Mouse (Mus musculus) limb, embryonic 15.5 days (tissue): ENCODE results near the gene Rcor1. TPM values are rescaled to one million over a fixed set of nuclear protein-coding genes. Genes with fewer than 3 reads are reported as not detected.
A peak's percentile ranks its signal among the peaks of the same experiment; 100 is the strongest.

Source experiments
- ATAC-seq: fragments of 200-750 bp; cut with Nextera tagmentation; 2 replicates; pipeline ENCODE4 v1.8.0; 2017; ENCODE audit warnings: low read depth, moderate TSS enrichment; ENCODE audit not compliant: insufficient number of reproducible peaks, low FRiP score, low TSS enrichment
- H3K27ac ChIP-seq: fragments of 300-500 bp; sonication (generic); 2 replicates; pipeline ENCODE4 v1.5.1; 2015; ENCODE audit warnings: moderate library complexity, mild to moderate bottlenecking, inconsistent platforms
- H3K27me3 ChIP-seq: fragments of 300-500 bp; sonication (generic); 2 replicates; pipeline ENCODE4 v1.6.1; 2015; ENCODE audit warnings: inconsistent platforms
- H3K36me3 ChIP-seq: fragments of 300-500 bp; sonication (generic); 2 replicates; pipeline ENCODE4 v1.6.1; 2015; ENCODE audit warnings: inconsistent platforms
- H3K4me1 ChIP-seq: fragments of 300-500 bp; sonication (generic); 2 replicates; pipeline ENCODE4 v1.6.1; 2015; ENCODE audit warnings: inconsistent platforms
- H3K4me2 ChIP-seq: fragments of 300-500 bp; sonication (generic); 2 replicates; pipeline ENCODE4 v1.6.1; 2015; ENCODE audit warnings: mild to moderate bottlenecking, inconsistent platforms
- H3K4me3 ChIP-seq: fragments of 300-500 bp; sonication (generic); 2 replicates; pipeline ENCODE4 v1.5.1; 2015; ENCODE audit warnings: mild to moderate bottlenecking, inconsistent platforms
- H3K9ac ChIP-seq: fragments of 300-500 bp; sonication (generic); 2 replicates; pipeline ENCODE4 v1.6.1; 2015; ENCODE audit warnings: inconsistent platforms
- H3K9me3 ChIP-seq: fragments of 300-500 bp; sonication (generic); 2 replicates; pipeline ENCODE4 v1.6.1; 2016; ENCODE audit warnings: inconsistent platforms
- WGBS: fragments of 180-500 bp; shearing (Covaris S2); methylation state at CpG from one replicate; pipeline ENCODE4 v1.1.7; 2015; 5-methylcytosine and 5-hydroxymethylcytosine counted together
- polyA plus RNA-seq: library from polyadenylated mRNA; unstranded; fragments of >200 nt; fragmentation: Nextera tagmentation; extraction: Ambion mirVana; gene quantifications from 2 replicates; pipeline ENCODE4 v1.2.1, GENCODE M21; 2015

Rcor1 gene
- polyA plus RNA-seq, 1 experiment from 2014 or later: 13.5 TPM

DNA sequence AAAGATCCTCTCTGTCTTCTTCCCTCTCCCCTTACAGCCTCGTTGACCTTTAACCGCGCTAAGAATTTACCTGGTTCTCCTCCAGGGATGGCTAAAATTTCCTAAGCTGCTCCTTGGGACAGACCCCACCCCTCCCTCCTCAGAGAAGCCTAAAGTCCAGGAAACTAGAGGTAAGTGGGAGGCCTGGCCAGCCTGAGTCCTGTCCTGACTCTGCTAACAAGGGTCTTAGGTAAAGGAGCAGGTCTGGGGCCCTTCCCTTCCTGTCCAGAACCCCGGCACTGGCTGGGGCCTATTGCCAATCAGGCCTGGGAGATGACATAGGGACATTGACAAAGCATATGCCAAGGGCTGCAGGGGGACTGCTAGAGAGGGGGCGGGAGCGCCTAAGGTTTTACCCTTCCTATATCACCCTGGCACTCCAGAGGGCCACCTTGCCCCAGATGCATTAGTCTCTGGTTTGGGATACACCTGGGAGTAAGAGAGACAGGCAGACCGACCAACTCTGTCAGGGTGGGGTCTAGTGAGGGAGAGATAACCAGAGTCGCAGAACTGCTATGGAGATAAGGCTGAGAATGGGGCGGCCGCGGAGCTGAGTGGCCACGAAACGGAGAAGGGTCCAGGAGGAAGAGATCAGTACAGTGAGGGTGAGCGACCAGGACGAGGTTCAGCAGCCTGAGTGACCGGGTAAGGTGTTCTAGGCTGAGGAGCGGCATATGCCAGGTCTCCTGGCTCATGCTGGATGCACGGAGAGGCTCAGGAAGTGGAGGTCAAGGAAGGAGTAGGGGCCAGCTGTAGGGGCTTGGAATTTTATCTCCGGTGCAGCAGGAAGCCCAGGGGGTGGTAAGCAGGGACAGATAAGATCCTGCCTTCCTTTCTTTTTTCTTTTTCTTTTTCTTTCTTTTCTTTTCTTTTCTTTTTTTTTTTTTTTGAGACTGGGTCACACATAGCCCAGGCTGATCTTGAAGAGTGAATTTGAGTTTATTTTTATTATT is 10.7 kb upstream of the Rcor1 start:
- no peaks in the 10 kb centered on the region for H3K9me3 ChIP-seq
- WGBS: 61% methylated on average over 19 of the region's 19 CpGs
- no peak overlapping the region for H3K27ac ChIP-seq
- H3K27me3 ChIP-seq: no peaks in the 10 kb centered on the region
- H3K36me3 ChIP-seq: no peaks in the 10 kb centered on the region
- no peak overlapping the region for H3K4me2 ChIP-seq
- no peak overlapping the region for H3K9ac ChIP-seq
- ATAC-seq: no peak
- H3K4me1 ChIP-seq: no peaks in the 10 kb centered on the region
- no peak overlapping the region for H3K4me3 ChIP-seq

DNA sequence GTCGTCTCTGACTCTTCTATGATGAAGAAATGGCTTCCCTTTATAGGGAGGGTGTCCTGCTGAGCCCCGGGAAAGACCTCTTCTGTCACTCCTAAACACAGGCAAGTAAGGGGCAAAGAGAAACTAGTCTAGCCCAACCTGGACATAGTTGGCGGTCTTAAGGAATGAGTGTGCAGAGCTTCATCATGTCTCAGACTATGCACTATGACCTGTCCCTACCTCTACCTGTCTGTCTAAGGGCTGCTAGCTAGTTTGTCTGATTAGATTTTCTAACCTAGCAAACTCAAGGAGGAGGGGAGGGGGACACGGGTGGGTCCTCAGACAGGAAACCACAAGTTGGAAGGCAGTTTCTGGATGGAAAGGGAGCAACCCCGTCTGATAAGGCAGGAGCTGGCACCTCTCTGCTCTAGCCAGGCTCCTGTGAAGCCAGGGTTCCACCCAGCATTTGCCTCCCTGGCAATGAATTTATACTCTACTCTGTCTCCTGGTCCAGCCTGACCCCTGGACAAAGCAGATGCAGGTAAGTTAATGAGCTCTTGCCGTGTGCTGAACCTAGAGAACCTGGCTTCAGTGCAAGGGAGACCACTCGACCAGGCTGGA is 9.8 kb upstream of the Rcor1 start:
- no peak for ATAC-seq
- Histone ChIP-seq H3K9me3 (no peaks in the 10 kb centered on the region), H3K4me3 (no peak overlapping the region), H3K27me3 (no peaks in the 10 kb centered on the region), H3K27ac (no peak overlapping the region), H3K9ac (no peak overlapping the region), H3K4me1 (no peaks in the 10 kb centered on the region), H3K36me3 (no peaks in the 10 kb centered on the region), H3K4me2 (no peak overlapping the region)
- 59% methylated on average over 7 of the region's 7 CpGs for WGBS

- Histone ChIP-seq H3K4me2 (no peak overlapping the region), H3K27ac (no peak overlapping the region), H3K27me3 (no peaks in the 10 kb centered on the region), H3K9me3 (no peaks in the 10 kb centered on the region), H3K9ac (no peak overlapping the region), H3K36me3 (no peaks in the 10 kb centered on the region), H3K4me3 (no peak overlapping the region), H3K4me1 (peaks cover 13% of the 10 kb centered on the region)
- ATAC-seq: no peak
- 78% methylated on average over 5 of the region's 5 CpGs for WGBS
Observed at GRCm38 (mm10) chr12:111032839-111033238, 6.3 kb upstream of the Rcor1 start.

GRCm38 (mm10) chr12:111035182-111035824 is 3.8 kb upstream of the Rcor1 start:
- H3K4me1 ChIP-seq: peaks cover 18% of the 10 kb centered on the region
- no peak overlapping the region for H3K4me3 ChIP-seq
- no peaks in the 10 kb centered on the region for H3K27me3 ChIP-seq
- H3K27ac ChIP-seq: no peak overlapping the region
- no peak for ATAC-seq
- H3K4me2 ChIP-seq: no peak overlapping the region
- 61% methylated on average over 12 of the region's 12 CpGs for WGBS
- no peaks in the 10 kb centered on the region for H3K9me3 ChIP-seq
- no peaks in the 10 kb centered on the region for H3K36me3 ChIP-seq
- no peak overlapping the region for H3K9ac ChIP-seq

DNA sequence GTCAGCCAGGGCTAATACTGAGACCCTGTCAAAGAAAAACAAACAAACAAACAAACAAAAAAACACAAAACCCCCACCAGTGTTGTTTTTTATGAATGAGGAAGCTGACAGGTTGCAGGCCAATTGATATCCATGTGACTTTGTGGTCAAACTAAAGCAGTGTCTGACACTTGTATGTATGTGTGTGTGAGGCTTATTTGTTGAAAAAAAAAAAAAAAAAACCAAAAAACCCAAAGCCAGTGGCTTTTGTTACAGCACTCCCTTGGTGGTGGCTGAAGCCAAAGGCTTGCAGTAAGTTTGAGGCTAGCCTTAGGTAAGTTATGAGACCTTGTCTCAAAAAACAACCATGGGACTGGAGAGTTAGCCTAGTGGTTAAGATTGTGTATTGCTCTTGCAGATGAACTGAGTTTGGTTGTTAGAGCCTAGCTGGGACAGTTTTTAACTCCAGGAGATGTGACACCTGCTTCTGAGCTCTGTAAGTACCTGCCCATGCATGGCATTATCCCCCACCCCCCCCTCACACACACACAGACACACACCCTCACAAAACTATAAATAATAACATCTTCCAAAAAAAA is 2.9 kb upstream of the Rcor1 start:
- Histone ChIP-seq H3K4me1 (peaks cover 24% of the 10 kb centered on the region), H3K4me3 (no peak overlapping the region), H3K4me2 (no peak overlapping the region), H3K27ac (no peak overlapping the region), H3K36me3 (no peaks in the 10 kb centered on the region), H3K9ac (no peak overlapping the region), H3K9me3 (no peaks in the 10 kb centered on the region), H3K27me3 (no peaks in the 10 kb centered on the region)
- ATAC-seq: no peak

GRCm38 (mm10) chr12:111037241-111038180 is 1.6 kb upstream of the Rcor1 start:
- H3K27me3 ChIP-seq: no peaks in the 10 kb centered on the region
- H3K4me1 ChIP-seq: peaks cover 24% of the 10 kb centered on the region
- peak overlapping the region; percentile 99 for H3K27ac ChIP-seq
- H3K9ac ChIP-seq: peak overlapping the region; percentile 75; the same call in 1 of the 2 replicates
- H3K4me2 ChIP-seq: peak overlapping the region; percentile 87
- ATAC-seq: no peak
- H3K9me3 ChIP-seq: no peaks in the 10 kb centered on the region
- WGBS: 54% methylated on average over 18 of the region's 18 CpGs
- H3K4me3 ChIP-seq: peak overlapping the region; percentile 96
- H3K36me3 ChIP-seq: peaks cover 3% of the 10 kb centered on the region; the same call in 1 of the 2 replicates

DNA sequence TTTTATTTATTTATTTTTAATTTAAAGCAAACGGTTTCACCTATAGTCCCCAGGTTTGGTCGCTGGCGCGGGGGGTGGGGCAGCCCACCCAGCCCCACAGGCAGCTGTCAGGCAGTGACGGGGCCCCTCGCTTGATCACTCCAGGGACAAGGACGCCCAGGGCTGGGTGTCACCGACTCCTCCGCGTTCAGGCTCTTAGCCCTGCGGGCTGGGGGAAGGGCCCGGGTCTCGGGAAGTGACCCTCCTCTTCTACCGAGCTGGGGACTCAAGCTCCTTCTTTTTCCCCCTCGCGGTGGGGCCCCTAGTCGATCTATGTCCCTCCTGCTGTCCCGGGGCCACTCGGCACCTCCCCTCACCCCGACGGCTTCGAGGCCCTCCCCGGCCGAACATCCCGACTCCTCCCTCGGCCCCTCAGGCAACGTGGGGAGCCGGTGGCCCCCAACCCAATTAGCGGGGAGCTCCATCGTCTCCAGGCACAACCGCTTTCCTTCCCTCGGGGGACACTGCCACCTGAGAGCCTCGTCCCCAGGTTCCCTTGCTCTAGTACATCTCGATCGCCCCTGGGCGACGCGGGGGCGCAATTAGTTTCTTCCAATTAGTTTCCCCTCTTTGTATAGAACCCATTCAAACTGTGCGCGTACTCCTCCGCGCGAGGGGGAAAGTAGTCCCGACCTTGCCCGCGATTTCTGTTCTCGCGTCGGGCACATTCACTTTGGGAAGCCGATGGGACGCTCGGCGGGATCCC is 748 bp upstream of the Rcor1 start:
- whole genome bisulfite sequencing: under 1% methylated on average over 52 of the region's 54 CpGs
- Histone ChIP-seq H3K4me2 (peak overlapping the region; percentile 87), H3K9ac (peak overlapping the region; percentile 75), H3K36me3 (peaks cover 8% of the 10 kb centered on the region), H3K4me3 (peak overlapping the region; percentile 96), H3K9me3 (no peaks in the 10 kb centered on the region), H3K27ac (peak overlapping the region; percentile 99), H3K27me3 (no peaks in the 10 kb centered on the region), H3K4me1 (peaks cover 24% of the 10 kb centered on the region)
- ATAC-seq: peak; percentile 43

DNA sequence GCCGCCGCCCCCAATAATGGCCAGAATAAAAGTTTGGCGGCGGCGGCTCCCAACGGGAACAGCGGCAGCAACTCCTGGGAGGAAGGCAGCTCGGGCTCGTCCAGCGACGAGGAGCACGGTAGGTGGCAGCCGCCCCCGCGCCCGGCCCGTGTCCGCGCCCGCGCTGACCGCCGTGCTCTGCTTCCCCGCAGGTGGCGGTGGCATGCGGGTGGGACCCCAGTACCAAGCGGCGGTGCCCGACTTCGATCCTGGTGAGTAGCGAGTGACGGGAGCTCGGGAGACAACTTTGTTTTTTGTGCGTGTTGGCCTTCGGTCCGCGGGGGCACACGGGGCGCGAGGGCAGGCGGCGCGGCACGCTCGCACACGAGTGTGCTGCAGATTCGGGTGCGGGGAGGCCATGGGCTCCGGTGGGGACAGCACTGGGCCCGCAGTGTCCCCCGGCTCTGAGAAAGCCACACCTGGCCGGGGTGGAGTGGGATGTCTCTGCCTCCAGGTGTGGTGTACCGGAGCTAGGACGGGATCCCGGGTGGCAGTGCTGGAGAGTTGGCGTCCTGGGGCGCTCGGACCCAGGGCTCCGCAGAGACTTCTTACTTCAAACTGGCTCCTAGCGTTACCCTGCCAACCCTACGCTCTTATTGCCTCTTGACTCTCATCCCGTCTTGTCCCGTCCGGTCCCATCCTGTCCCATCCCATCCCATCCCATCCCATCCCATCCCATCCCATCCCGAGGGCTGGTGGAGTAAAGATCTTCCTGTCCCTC is 800 bp downstream of the Rcor1 start:
- H3K9ac ChIP-seq: peak overlapping the region; percentile 97
- under 1% methylated on average over 52 of the region's 65 CpGs for WGBS
- peaks cover 19% of the 10 kb centered on the region for H3K36me3 ChIP-seq
- ATAC-seq: no peak
- no peaks in the 10 kb centered on the region for H3K9me3 ChIP-seq
- H3K27me3 ChIP-seq: no peaks in the 10 kb centered on the region
- H3K4me3 ChIP-seq: peak overlapping the region; percentile 96
- H3K4me1 ChIP-seq: peaks cover 24% of the 10 kb centered on the region
- H3K4me2 ChIP-seq: peak overlapping the region; percentile 87
- H3K27ac ChIP-seq: peak overlapping the region; percentile 99

GRCm38 (mm10) chr12:111040531-111040860 is 1.3 kb downstream of the Rcor1 start:
- WGBS: 2% methylated on average over 3 of the region's 3 CpGs
- peaks cover 22% of the 10 kb centered on the region for H3K4me1 ChIP-seq
- H3K4me2 ChIP-seq: peak overlapping the region; percentile 87
- H3K4me3 ChIP-seq: peak overlapping the region; percentile 96
- H3K9ac ChIP-seq: peak overlapping the region; percentile 97
- H3K9me3 ChIP-seq: no peaks in the 10 kb centered on the region
- no peaks in the 10 kb centered on the region for H3K27me3 ChIP-seq
- no peak for ATAC-seq
- H3K27ac ChIP-seq: 0 out of 2 replicates have a peak overlapping the region, but pooled peaks have one; percentile 99
- peaks cover 19% of the 10 kb centered on the region for H3K36me3 ChIP-seq

GRCm38 (mm10) chr12:111041196-111041595 is 2.0 kb downstream of the Rcor1 start:
- peak overlapping the region; percentile 96 for H3K4me3 ChIP-seq
- no peak overlapping the region for H3K27ac ChIP-seq
- WGBS: 16% methylated on average over 4 of the region's 4 CpGs
- H3K27me3 ChIP-seq: no peaks in the 10 kb centered on the region
- H3K4me2 ChIP-seq: peak overlapping the region; percentile 87
- no peak for ATAC-seq
- peaks cover 17% of the 10 kb centered on the region for H3K4me1 ChIP-seq
- no peaks in the 10 kb centered on the region for H3K9me3 ChIP-seq
- H3K9ac ChIP-seq: 0 out of 2 replicates have a peak overlapping the region, but pooled peaks have one; percentile 7
- peaks cover 19% of the 10 kb centered on the region for H3K36me3 ChIP-seq
